ENCODE assay signal across 8 mouse cellular contexts in the genomic region with DNA sequence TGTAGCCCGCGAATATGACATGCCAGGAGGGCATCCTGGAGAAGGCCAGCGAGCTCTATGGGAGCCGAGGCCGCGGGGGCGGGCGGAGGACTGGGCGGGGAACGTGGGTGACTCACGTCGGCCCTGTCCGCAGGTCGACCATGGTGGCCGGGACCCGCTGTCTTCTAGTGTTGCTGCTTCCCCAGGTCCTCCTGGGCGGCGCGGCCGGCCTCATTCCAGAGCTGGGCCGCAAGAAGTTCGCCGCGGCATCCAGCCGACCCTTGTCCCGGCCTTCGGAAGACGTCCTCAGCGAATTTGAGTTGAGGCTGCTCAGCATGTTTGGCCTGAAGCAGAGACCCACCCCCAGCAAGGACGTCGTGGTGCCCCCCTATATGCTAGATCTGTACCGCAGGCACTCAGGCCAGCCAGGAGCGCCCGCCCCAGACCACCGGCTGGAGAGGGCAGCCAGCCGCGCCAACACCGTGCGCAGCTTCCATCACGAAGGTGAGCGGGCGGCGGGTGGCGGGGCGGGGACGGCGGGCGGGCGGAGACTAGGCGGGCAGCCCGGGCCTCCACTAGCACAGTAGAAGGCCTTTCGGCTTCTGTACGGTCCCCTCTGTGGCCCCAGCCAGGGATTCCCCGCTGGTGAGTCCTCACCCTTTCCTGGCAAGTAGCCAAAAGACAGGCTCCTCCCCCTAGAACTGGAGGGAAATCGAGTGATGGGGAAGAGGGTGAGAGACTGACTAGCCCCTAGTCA. TPM values are rescaled to one million over a fixed set of nuclear protein-coding genes. Genes with fewer than 3 reads are reported as not detected.
DNase-seq lines count a peak whose midpoint lies in the region; ATAC-seq and TF ChIP-seq lines count a peak whose summit lies in the region.

No protein-coding gene starts in this region.

- ATAC-seq in common myeloid progenitor, adult 5-6 weeks (replicated peaks; ENCODE audit: low read depth, poor library complexity, severe bottlenecking) = peak; percentile 20; the same call in 1 of the 2 replicates
- ATAC-seq in intestine, embryonic 15.5 days = peak; percentile 85
- peak; percentile 71 for ATAC-seq in lung, embryonic 14.5 days (ENCODE audit: insufficient read depth)
- no peak for ATAC-seq in monocyte, adult 5-6 weeks (replicated peaks; ENCODE audit: insufficient number of reproducible peaks, low FRiP score, low TSS enrichment, poor library complexity, severe bottlenecking)

- peak overlapping the region; percentile 97 for H3K4me2 ChIP-seq in intestine, embryonic 15.5 days (replicated peaks)
- peak overlapping the region; percentile 96 for H3K4me2 ChIP-seq in lung, embryonic 14.5 days

- H3K9ac ChIP-seq in intestine, embryonic 15.5 days = peak overlapping the region; percentile 60
- peak overlapping the region; percentile 50 for H3K9ac ChIP-seq in lung, embryonic 14.5 days

- DNase-seq in adrenal gland, adult (ENCODE audit: inconsistent age in 2 of 2, low spot score in 1 of 2) = peak; percentile 80 to 92
- peak; percentile 30 to 38 for DNase-seq in gastrocnemius, postnatal 4 days (ENCODE audit: low spot score in 2 of 2)
- peak; percentile 81 for DNase-seq in lung, embryonic 14.5 days
- DNase-seq in ovary, postnatal 14 days (ENCODE audit: low spot score) = peak; percentile 11
- DNase-seq in thymus, postnatal 0 days (ENCODE audit: low spot score) = no peak

- H3K9me3 ChIP-seq in intestine, embryonic 15.5 days = no peaks in the 10 kb centered on the region
- H3K9me3 ChIP-seq in lung, embryonic 14.5 days (ENCODE audit: low read depth, low read length) = no peaks in the 10 kb centered on the region

- no peaks in the 10 kb centered on the region for H3K36me3 ChIP-seq in intestine, embryonic 15.5 days
- no peaks in the 10 kb centered on the region for H3K36me3 ChIP-seq in lung, embryonic 14.5 days (ENCODE audit: insufficient read depth)

- H3K27ac ChIP-seq in intestine, embryonic 15.5 days = peak overlapping the region; percentile 56
- H3K27ac ChIP-seq in lung, embryonic 14.5 days (ENCODE audit: low read depth) = no peak overlapping the region

- H3K27me3 ChIP-seq in intestine, embryonic 15.5 days (replicated peaks) = peaks cover 5% of the 10 kb centered on the region; the same call in 1 of the 2 replicates
- H3K27me3 ChIP-seq in lung, embryonic 14.5 days (ENCODE audit: insufficient read depth, low read length) = peaks cover 31% of the 10 kb centered on the region

- H3K4me1 ChIP-seq in intestine, embryonic 15.5 days (replicated peaks) = peaks cover 11% of the 10 kb centered on the region; the same call in 1 of the 2 replicates
- no peaks in the 10 kb centered on the region for H3K4me1 ChIP-seq in lung, embryonic 14.5 days (ENCODE audit: insufficient read depth)

- under 1% methylated on average over 55 of the region's 55 CpGs for WGBS in intestine, embryonic 15.5 days
- 1% methylated on average over 55 of the region's 55 CpGs for WGBS in lung, embryonic 14.5 days

- peak overlapping the region; percentile 71 for H3K4me3 ChIP-seq in intestine, embryonic 15.5 days (replicated peaks)
- H3K4me3 ChIP-seq in lung, embryonic 14.5 days (ENCODE audit: low read depth, low read length) = peak overlapping the region; percentile 60

- no peak for TF ChIP-seq CTCF in lung, embryonic 14.5 days (IDR thresholded peaks at IDR 0.05; ENCODE audit: low read depth)

RNA-seq across cellular contexts. Expression of a gene that starts 2.5 kb away (rescaled TPM):
- total RNA-seq in common myeloid progenitor, adult 5-6 weeks (2017) = 0.18 TPM in 1 of 2 replicates, not detected in the other
- 1 to 10 TPM; 2.4 to 2.7 TPM for total RNA-seq in gastrocnemius, postnatal 4 days (2021)
- 13.8 and 16.5 TPM in 2 replicates for polyA plus RNA-seq in intestine, embryonic 15.5 days (2015; fragmentation: Nextera tagmentation; extraction: Ambion mirVana)
- polyA plus RNA-seq in lung, embryonic 14.5 days (2014; fragmentation: Nextera tagmentation; extraction: Ambion mirVana) = 3.2 TPM in 2 replicates
- not detected in 3 replicates for total RNA-seq in monocyte, adult 5-6 weeks (2017)
- polyA plus RNA-seq in thymus, postnatal 0 days (2015; fragmentation: Nextera tagmentation; extraction: Ambion mirVana) = 1.3 and 1.4 TPM in 2 replicates
